Mouse (Mus musculus) bone marrow macrophage, adult 2 months (primary cell): ENCODE measurements around the gene Nt5c3b.

Experiments
- CTCF ChIP-seq: IDR thresholded peaks from 2 replicates; pipeline ENCODE4 v1.5.1; 2012; ENCODE audit warnings: low read depth, mild to moderate bottlenecking, low read length, moderate library complexity
- POLR2A ChIP-seq: IDR thresholded peaks from 2 replicates; pipeline ENCODE4 v1.6.1; 2012; ENCODE audit warnings: mild to moderate bottlenecking, low read depth, low read length, borderline replicate concordance

- peak; percentile 79 for TF ChIP-seq CTCF
- TF ChIP-seq POLR2A = no peak
Observed at GRCm38 (mm10) chr11:100408076-100408834, 33.4 kb downstream of the Nt5c3b start.
